ENCODE assay signal across 14 mouse cellular contexts in the genomic region with DNA sequence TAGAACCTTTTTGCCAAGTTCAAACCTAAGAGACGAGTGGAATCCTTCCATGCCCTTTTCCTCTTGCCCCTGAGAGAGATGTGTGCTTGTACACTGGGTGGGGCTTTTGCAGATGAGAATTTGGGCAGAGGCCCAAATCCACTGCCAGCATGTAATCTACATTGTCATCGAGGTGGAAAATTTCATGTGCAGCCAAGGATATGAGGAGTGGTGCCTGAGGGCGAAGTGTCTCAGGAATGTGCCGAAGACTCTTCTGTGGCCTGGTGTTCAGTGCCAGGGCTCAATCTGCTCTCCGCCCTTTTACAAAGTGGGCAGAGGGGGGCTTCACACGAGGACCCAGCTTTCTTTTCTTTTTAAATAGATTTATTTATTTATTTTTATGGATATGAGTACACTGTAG. TPM values are rescaled to one million over a fixed set of nuclear protein-coding genes. Genes with fewer than 3 reads are reported as not detected.
DNase-seq lines count a peak whose midpoint lies in the region; ATAC-seq and TF ChIP-seq lines count a peak whose summit lies in the region.
"Had no signal": no experiment of that assay in that cellular context is flagged by ENCODE, and none has a peak within 500 bp of the region (broad histone marks: within the 10 kb centered on the region; RNA-seq: fewer than 3 reads in every experiment).

No protein-coding gene starts in this region.

- no peak overlapping the region for H3K4me2 ChIP-seq in heart, postnatal 0 days (ENCODE audit: low read depth, low read length)
- no peak overlapping the region for H3K4me2 ChIP-seq in midbrain, embryonic 14.5 days (ENCODE audit: low read length)

- WGBS in heart, postnatal 0 days = 39% methylated on average over 6 of the region's 6 CpGs
- 81% methylated on average over 6 of the region's 6 CpGs for WGBS in midbrain, embryonic 14.5 days
- 90% methylated on average over 6 of the region's 6 CpGs for WGBS in midbrain, embryonic 10.5 days

- H3K4me3 ChIP-seq in heart, postnatal 0 days (ENCODE audit: low read depth, low read length) = no peak overlapping the region
- H3K4me3 ChIP-seq in midbrain, embryonic 14.5 days (replicated peaks; ENCODE audit: low read depth, low read length) = no peak overlapping the region
- H3K4me3 ChIP-seq in midbrain, embryonic 10.5 days = no peak overlapping the region
- H3K4me3 ChIP-seq: gastrocnemius, adult 2 months had no signal

- no peak for TF ChIP-seq EP300 in heart, postnatal 0 days (IDR thresholded peaks at IDR 0.05; ENCODE audit: low read depth)

- peaks cover 3% of the 10 kb centered on the region; the same call in 1 of the 2 replicates for H3K4me1 ChIP-seq in heart, postnatal 0 days (ENCODE audit: control insufficient read depth, insufficient read depth)
- H3K4me1 ChIP-seq in midbrain, embryonic 14.5 days (ENCODE audit: control insufficient read depth, insufficient read depth, low read length) = no peaks in the 10 kb centered on the region
- no peaks in the 10 kb centered on the region for H3K4me1 ChIP-seq in midbrain, embryonic 10.5 days

- no peaks in the 10 kb centered on the region for H3K9me3 ChIP-seq in heart, postnatal 0 days (replicated peaks; ENCODE audit: control insufficient read depth, low read length)
- no peaks in the 10 kb centered on the region for H3K9me3 ChIP-seq in midbrain, embryonic 14.5 days (ENCODE audit: control insufficient read depth, low read length)
- H3K9me3 ChIP-seq in midbrain, embryonic 10.5 days (replicated peaks) = no peaks in the 10 kb centered on the region

- intact Hi-C loops in heart, postnatal 10 days (cut with DNase I) = loop anchor here (5.0 kb wide), 1 partner anchor 87 kb away; a partner anchor contains a TSS

- no peak for TF ChIP-seq CTCF in heart, postnatal 0 days (IDR thresholded peaks at IDR 0.05; ENCODE audit: low read depth)

- no peaks in the 10 kb centered on the region for H3K27me3 ChIP-seq in heart, postnatal 0 days (ENCODE audit: control insufficient read depth, insufficient read depth, low read length)
- H3K27me3 ChIP-seq in midbrain, embryonic 14.5 days (ENCODE audit: control insufficient read depth, insufficient read depth, low read length) = no peaks in the 10 kb centered on the region
- no peaks in the 10 kb centered on the region for H3K27me3 ChIP-seq in midbrain, embryonic 10.5 days (ENCODE audit: low read depth, poor library complexity, severe bottlenecking)

- peak; percentile 27; the same call in 1 of the 2 replicates for ATAC-seq in heart, postnatal 0 days (ENCODE audit: insufficient read depth, low read depth)
- ATAC-seq in midbrain, embryonic 14.5 days (ENCODE audit: low FRiP score, low TSS enrichment) = no peak
- ATAC-seq in megakaryocyte progenitor cell, adult 5-6 weeks (replicated peaks; ENCODE audit: poor library complexity) = peak; percentile 73
- ATAC-seq: inflammation-experienced regulatory T-cells, adult 6 months had no signal

- no peak overlapping the region for H3K9ac ChIP-seq in heart, postnatal 0 days (replicated peaks; ENCODE audit: low read depth, low read length)
- H3K9ac ChIP-seq in midbrain, embryonic 14.5 days (replicated peaks; ENCODE audit: low read length) = no peak overlapping the region

- H3K36me3 ChIP-seq in heart, postnatal 0 days (replicated peaks; ENCODE audit: control insufficient read depth, insufficient read depth, low read length) = peaks cover 36% of the 10 kb centered on the region
- peaks cover 5% of the 10 kb centered on the region; the same call in 1 of the 2 replicates for H3K36me3 ChIP-seq in midbrain, embryonic 14.5 days (ENCODE audit: control insufficient read depth, insufficient read depth, low read length)
- H3K36me3 ChIP-seq in midbrain, embryonic 10.5 days = peaks cover 6% of the 10 kb centered on the region; the same call in 1 of the 2 replicates

- no peak for DNase-seq in heart, postnatal 0 days (ENCODE audit: low spot score)
- DNase-seq in heart, postnatal 10 days = no peak
- peak; percentile 29 for DNase-seq in midbrain, embryonic 14.5 days
- no peak for DNase-seq in midbrain, embryonic 10.5 days (ENCODE audit: low spot score)
- peak; percentile 13 for DNase-seq in fat pad, adult 2 months (ENCODE audit: extremely low read depth, low read depth, low spot score)
- no peak for DNase-seq in spleen, postnatal 10 days (ENCODE audit: low spot score in 2 of 2)
- DNase-seq: cerebellum, postnatal 36 days; gastrocnemius, adult 2 months had no signal

- no peak overlapping the region for H3K27ac ChIP-seq in heart, postnatal 0 days (ENCODE audit: low read depth)
- no peak overlapping the region for H3K27ac ChIP-seq in midbrain, embryonic 14.5 days (replicated peaks; ENCODE audit: low read depth, low read length)
- H3K27ac ChIP-seq in midbrain, embryonic 10.5 days (replicated peaks) = no peak overlapping the region
- H3K27ac ChIP-seq: gastrocnemius, adult 2 months; macrophage had no signal

RNA-seq across cellular contexts. Expression of a gene that starts 15.8 kb away (rescaled TPM):
- total RNA-seq in heart, postnatal 0 days (2014; rRNA removed; ENCODE audit: low replicate concordance) = 52.3 and 69.2 TPM in 2 replicates
- 11.7 and 15.3 TPM in 2 replicates for polyA plus RNA-seq in heart, postnatal 0 days (2015; fragmentation: Nextera tagmentation; extraction: Ambion mirVana)
- total RNA-seq in heart, postnatal 10 days (2021) = 10 to 100 TPM; 13.7 to 17.1 TPM
- 6.7 and 10.9 TPM in 2 replicates for polyA plus RNA-seq in midbrain, embryonic 14.5 days (2014; fragmentation: Nextera tagmentation; extraction: Ambion mirVana)
- polyA plus RNA-seq in midbrain, embryonic 10.5 days (2016; fragmentation: Nextera tagmentation; extraction: Ambion mirVana) = 12.6 and 15.8 TPM in 2 replicates
- 186 and 194 TPM in 2 replicates for total RNA-seq in megakaryocyte progenitor cell, adult 5-6 weeks (2015)
- 159 and 203 TPM in 2 replicates for total RNA-seq in megakaryocyte progenitor cell, adult 5-6 weeks (2017)

RNA-seq across cellular contexts. Expression of a gene that starts 19.0 kb away (rescaled TPM):
- not detected in 2 replicates for total RNA-seq in heart, postnatal 0 days (2014; rRNA removed; ENCODE audit: low replicate concordance)
- polyA plus RNA-seq in heart, postnatal 0 days (2015; fragmentation: Nextera tagmentation; extraction: Ambion mirVana) = not detected in 2 replicates
- not detected for total RNA-seq in heart, postnatal 10 days (2021)
- polyA plus RNA-seq in midbrain, embryonic 14.5 days (2014; fragmentation: Nextera tagmentation; extraction: Ambion mirVana) = not detected in 2 replicates
- not detected in 2 replicates for polyA plus RNA-seq in midbrain, embryonic 10.5 days (2016; fragmentation: Nextera tagmentation; extraction: Ambion mirVana)
- not detected in 2 replicates for total RNA-seq in megakaryocyte progenitor cell, adult 5-6 weeks (2015)
- total RNA-seq in megakaryocyte progenitor cell, adult 5-6 weeks (2017) = not detected in 2 replicates
- total RNA-seq: gastrocnemius, adult 2 months; layer of hippocampus, postnatal 25 days had no signal
- polyA plus RNA-seq: heart, embryonic 14.5 days; inflammation-experienced regulatory T-cells, adult 6 months; limb, embryonic 14.5 days; macrophage had no signal

RNA-seq across cellular contexts. Expression of a gene that starts 45.4 kb away (rescaled TPM):
- 98.6 and 104 TPM in 2 replicates for total RNA-seq in heart, postnatal 0 days (2014; rRNA removed; ENCODE audit: low replicate concordance)
- polyA plus RNA-seq in heart, postnatal 0 days (2015; fragmentation: Nextera tagmentation; extraction: Ambion mirVana) = 90.4 and 96.6 TPM in 2 replicates
- total RNA-seq in heart, postnatal 10 days (2021) = 100 to 1,000 TPM; 131 to 138 TPM
- polyA plus RNA-seq in midbrain, embryonic 14.5 days (2014; fragmentation: Nextera tagmentation; extraction: Ambion mirVana) = 87.9 and 134 TPM in 2 replicates
- 66.3 and 70.3 TPM in 2 replicates for polyA plus RNA-seq in midbrain, embryonic 10.5 days (2016; fragmentation: Nextera tagmentation; extraction: Ambion mirVana)
- total RNA-seq in megakaryocyte progenitor cell, adult 5-6 weeks (2015) = 55.0 and 59.1 TPM in 2 replicates
- 70.8 and 105 TPM in 2 replicates for total RNA-seq in megakaryocyte progenitor cell, adult 5-6 weeks (2017)

RNA-seq across cellular contexts. Expression of a gene that starts 59.6 kb away (rescaled TPM):
- 10.2 and 16.1 TPM in 2 replicates for total RNA-seq in heart, postnatal 0 days (2014; rRNA removed; ENCODE audit: low replicate concordance)
- polyA plus RNA-seq in heart, postnatal 0 days (2015; fragmentation: Nextera tagmentation; extraction: Ambion mirVana) = 7.1 and 7.3 TPM in 2 replicates
- total RNA-seq in heart, postnatal 10 days (2021) = 10 to 100 TPM; 12.3 to 14.3 TPM
- polyA plus RNA-seq in midbrain, embryonic 14.5 days (2014; fragmentation: Nextera tagmentation; extraction: Ambion mirVana) = 99.2 and 99.4 TPM in 2 replicates
- 22.8 and 26.2 TPM in 2 replicates for polyA plus RNA-seq in midbrain, embryonic 10.5 days (2016; fragmentation: Nextera tagmentation; extraction: Ambion mirVana)
- 0.37 and 1.6 TPM in 2 replicates for total RNA-seq in megakaryocyte progenitor cell, adult 5-6 weeks (2015)
- total RNA-seq in megakaryocyte progenitor cell, adult 5-6 weeks (2017) = 0.87 and 1.5 TPM in 2 replicates

Comparison
In these comparisons a context has a peak if more than half of its experiments do, and no peak if none do; other contexts are left out.
1. DNase-seq: peak in midbrain, embryonic 14.5 days (single experiment) and fat pad, adult 2 months (single experiment); none in heart, postnatal 0 days (single experiment), heart, postnatal 10 days (0 of 2), midbrain, embryonic 10.5 days (single experiment) and spleen, postnatal 10 days (0 of 2).